Mouse (Mus musculus) ES-E14 (cell line): ENCODE measurements around the gene Ankrd11.

ENCODE experiments used
- CHD2 ChIP-seq: IDR thresholded peaks from 2 replicates; pipeline ENCODE4 v1.6.1; 2014; ENCODE audit warnings: mild to moderate bottlenecking, low read depth, low read length, inconsistent platforms
- HCFC1 ChIP-seq: IDR thresholded peaks from 2 replicates; pipeline ENCODE4 v1.6.1; 2012; ENCODE audit warnings: low read length, inconsistent platforms, borderline replicate concordance; ENCODE audit not compliant: insufficient read depth
- MAFK ChIP-seq: IDR thresholded peaks from 2 replicates; pipeline ENCODE4 v1.6.1; 2014; ENCODE audit warnings: mild to moderate bottlenecking, low read depth, low read length, inconsistent platforms; ENCODE audit not compliant: insufficient read depth

- TF ChIP-seq MAFK (no peak), HCFC1 (no peak), CHD2 (no peak)
Observed at GRCm38 (mm10) chr8:123020084-123020483, 22.0 kb downstream of the Ankrd11 start.
